Mouse (Mus musculus): Measurements from ENCODE around the gene Ktn1. TPM values are rescaled to one million over a fixed set of nuclear protein-coding genes. Genes with fewer than 3 reads are reported as not detected.

Ktn1 gene
- 44.5 and 48.5 TPM in 2 replicates for polyA plus RNA-seq (2021; fragmentation: Nextera tagmentation)
- long read RNA-seq, experiment 1, partial matches to known transcripts, result 88 of 98 reads
- long read RNA-seq, experiment 1, other reads (novel, unspliced or antisense), result 10 of 98 reads
- long read RNA-seq, experiment 2, full-length matches to known transcripts, result 7 of 247 reads
- long read RNA-seq, experiment 2, partial matches to known transcripts, result 101 of 247 reads
- long read RNA-seq, experiment 2, other reads (novel, unspliced or antisense), result 139 of 247 reads

DNA sequence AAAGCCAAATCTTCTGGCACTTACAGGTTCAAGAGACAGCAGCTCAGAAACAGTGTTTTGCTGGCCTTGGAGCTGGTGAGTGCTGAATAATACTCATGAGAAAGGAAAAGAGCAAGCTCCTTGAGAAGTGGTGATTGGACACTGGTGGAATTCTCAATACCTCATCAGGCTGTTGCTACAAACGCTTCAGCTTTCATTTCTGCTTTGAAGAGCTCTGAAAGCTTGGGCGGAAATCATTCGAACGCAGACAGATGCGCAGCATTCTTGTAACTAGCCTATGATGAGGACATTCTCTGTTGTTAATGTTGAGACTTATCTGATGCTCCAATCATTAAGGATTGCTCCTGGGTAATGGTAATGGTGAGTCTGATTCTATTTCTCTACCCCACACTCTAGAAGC is at the start of gene Ktn1:
TSS of gene Ktn1 (plus strand) at position 231 of the 400 bp plus-strand sequence.

Other genes with a start within 250 kb of the Ktn1 start
- 0.49 and 0.59 TPM in 2 replicates for gene Dlgap5, start 230.0 kb upstream of the Ktn1 start, polyA plus RNA-seq (2021; fragmentation: Nextera tagmentation)
- gene Fbxo34, start 198.0 kb upstream of the Ktn1 start, polyA plus RNA-seq (2021; fragmentation: Nextera tagmentation), result 57.7 and 64.4 TPM in 2 replicates
- gene Atg14, start 77.8 kb upstream of the Ktn1 start, polyA plus RNA-seq (2021; fragmentation: Nextera tagmentation), result 10.6 and 11.8 TPM in 2 replicates